Mouse (Mus musculus): ENCODE results near the gene Mief1. TPM values are rescaled to one million over a fixed set of nuclear protein-coding genes. Genes with fewer than 3 reads are reported as not detected.
A peak's percentile ranks its signal among the peaks of the same experiment; 100 is the strongest.

The Mief1 gene
- total RNA-seq (2015), result 18.0 and 18.2 TPM in 2 replicates
- total RNA-seq (2017), result 21.4 and 25.7 TPM in 2 replicates

- peak; percentile 98 for ATAC-seq (replicated peaks; ENCODE audit: poor library complexity)
Measured at GRCm38 (mm10) chr15:80233733-80234509, at the start of gene Mief1. Gene Mief1, plus strand, starts transcription at chr15:80234018.

GRCm38 (mm10) chr15:80188927-80189326, 44.9 kb upstream of the Mief1 start:
- no peak for ATAC-seq (replicated peaks; ENCODE audit: poor library complexity)

- ATAC-seq (replicated peaks; ENCODE audit: poor library complexity), result no peak
Measured at GRCm38 (mm10) chr15:80190075-80190474, 43.7 kb upstream of the Mief1 start.

GRCm38 (mm10) chr15:80191585-80192245, 42.1 kb upstream of the Mief1 start:
- no peak for ATAC-seq (replicated peaks; ENCODE audit: poor library complexity)

GRCm38 (mm10) chr15:80192246-80192585, 41.6 kb upstream of the Mief1 start:
- no peak for ATAC-seq (replicated peaks; ENCODE audit: poor library complexity)

GRCm38 (mm10) chr15:80192847-80193246, 41.0 kb upstream of the Mief1 start:
- no peak for ATAC-seq (replicated peaks; ENCODE audit: poor library complexity)

GRCm38 (mm10) chr15:80199556-80199955, 34.3 kb upstream of the Mief1 start:
- ATAC-seq (replicated peaks; ENCODE audit: poor library complexity), result no peak

GRCm38 (mm10) chr15:80202111-80202775, 31.6 kb upstream of the Mief1 start:
- no peak for ATAC-seq (replicated peaks; ENCODE audit: poor library complexity)

- peak; percentile 71 for ATAC-seq (replicated peaks; ENCODE audit: poor library complexity)
Measured at GRCm38 (mm10) chr15:80203406-80203805, 30.4 kb upstream of the Mief1 start.

- no peak for ATAC-seq (replicated peaks; ENCODE audit: poor library complexity)
Measured at GRCm38 (mm10) chr15:80206057-80206565, 27.7 kb upstream of the Mief1 start.

- ATAC-seq (replicated peaks; ENCODE audit: poor library complexity), result no peak
Measured at GRCm38 (mm10) chr15:80208446-80208845, 25.4 kb upstream of the Mief1 start.

- no peak for ATAC-seq (replicated peaks; ENCODE audit: poor library complexity)
Measured at GRCm38 (mm10) chr15:80213688-80214087, 20.1 kb upstream of the Mief1 start.

- ATAC-seq (replicated peaks; ENCODE audit: poor library complexity), result no peak
Measured at GRCm38 (mm10) chr15:80215716-80216479, 17.9 kb upstream of the Mief1 start.

GRCm38 (mm10) chr15:80216480-80216820, 17.4 kb upstream of the Mief1 start:
- no peak for ATAC-seq (replicated peaks; ENCODE audit: poor library complexity)

- ATAC-seq (replicated peaks; ENCODE audit: poor library complexity), result no peak
Measured at GRCm38 (mm10) chr15:80217476-80217875, 16.3 kb upstream of the Mief1 start.

- peak; percentile 64; the same call in 1 of the 2 replicates for ATAC-seq (replicated peaks; ENCODE audit: poor library complexity)
Measured at GRCm38 (mm10) chr15:80219211-80219610, 14.6 kb upstream of the Mief1 start.

GRCm38 (mm10) chr15:80219705-80220657, 13.8 kb upstream of the Mief1 start:
- ATAC-seq (replicated peaks; ENCODE audit: poor library complexity), result no peak

- no peak for ATAC-seq (replicated peaks; ENCODE audit: poor library complexity)
Measured at GRCm38 (mm10) chr15:80221031-80221430, 12.8 kb upstream of the Mief1 start.

- no peak for ATAC-seq (replicated peaks; ENCODE audit: poor library complexity)
Measured at GRCm38 (mm10) chr15:80223751-80224150, 10.1 kb upstream of the Mief1 start.

- ATAC-seq (replicated peaks; ENCODE audit: poor library complexity), result peak; percentile 96
Measured at GRCm38 (mm10) chr15:80225208-80225607, 8.6 kb upstream of the Mief1 start.
